ENCODE assay signal across 8 mouse cellular contexts in the genomic region with DNA sequence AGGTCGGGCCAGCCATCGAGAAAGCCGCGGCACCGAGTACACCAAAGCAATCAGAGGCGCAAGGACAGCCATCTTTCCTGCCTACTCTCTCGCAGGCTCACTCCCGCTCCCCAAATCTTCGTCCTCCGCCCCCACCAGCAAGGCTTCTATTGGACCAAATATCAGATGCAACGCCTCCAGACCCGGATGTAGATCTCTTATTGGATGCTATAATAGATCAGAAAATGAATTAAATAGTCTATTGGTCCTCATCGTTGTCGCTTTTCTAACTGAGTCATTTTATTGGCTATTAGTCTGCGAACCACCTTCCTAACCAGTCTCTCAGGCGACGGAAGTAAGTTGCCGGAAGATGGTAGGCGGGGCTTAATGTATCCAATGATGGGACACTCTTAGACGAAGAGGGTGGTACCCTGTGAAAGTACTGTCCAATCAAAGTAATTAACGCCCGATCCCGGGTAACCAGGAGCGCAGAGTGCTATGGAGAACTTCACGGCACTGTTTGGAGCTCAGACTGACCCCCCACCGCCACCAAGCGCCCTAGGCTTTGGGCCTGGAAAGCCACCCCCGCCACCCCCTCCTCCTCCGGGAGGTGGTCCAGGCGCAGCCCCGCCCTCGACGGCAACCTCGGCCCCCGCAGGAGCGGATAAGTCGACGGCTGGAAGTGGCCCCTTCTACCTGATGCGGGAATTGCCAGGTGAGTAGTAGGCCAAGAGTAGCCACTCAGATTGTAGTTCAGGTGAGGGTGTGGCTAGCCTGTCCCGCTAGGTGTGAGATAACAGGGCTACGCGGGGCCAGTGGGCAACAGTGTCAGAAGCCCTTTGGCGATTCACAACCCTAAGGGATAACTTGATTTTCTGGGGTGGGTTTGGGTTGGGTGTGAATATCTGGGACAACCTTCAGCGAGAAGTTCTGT. TPM values are rescaled to one million over a fixed set of nuclear protein-coding genes. Genes with fewer than 3 reads are reported as not detected.
A peak's percentile ranks its signal among the peaks of the same experiment; 100 is the strongest.
DNase-seq lines count a peak whose midpoint lies in the region; ATAC-seq and TF ChIP-seq lines count a peak whose summit lies in the region.

A gene (minus strand): TSS at position 74 of the 913 bp plus-strand sequence.
A gene (plus strand): TSS at position 435 of the 913 bp plus-strand sequence.

- no peak for TF ChIP-seq CTCF in lung, postnatal 0 days (IDR thresholded peaks at IDR 0.05)

- WGBS in hindbrain, embryonic 10.5 days, result under 1% methylated on average over 44 of the region's 44 CpGs
- WGBS in lung, postnatal 0 days, result under 1% methylated on average over 44 of the region's 44 CpGs

- peak; percentile 70 for TF ChIP-seq EP300 in lung, postnatal 0 days (IDR thresholded peaks at IDR 0.05)

- H3K27ac ChIP-seq in hindbrain, embryonic 10.5 days, result peak within 1 kb of the TSS; percentile 91
- H3K27ac ChIP-seq in lung, postnatal 0 days (ENCODE audit: low read length), result peak within 1 kb of the TSS; percentile 76

- peak; percentile 99 for DNase-seq in MN1 (ENCODE audit: low spot score)
- DNase-seq in cerebellum, adult 9-10 months, result peak; percentile 99
- peak; percentile 95 for DNase-seq in hindbrain, embryonic 10.5 days (ENCODE audit: low spot score)
- DNase-seq in layer of hippocampus, adult 9-11 months, result peak; percentile 99
- DNase-seq in lung, postnatal 0 days (ENCODE audit: low spot score), result peak; percentile 100
- DNase-seq in ovary, postnatal 14 days (ENCODE audit: low spot score), result peak; percentile 77
- DNase-seq in thymus, postnatal 14 days, result peak; percentile 94

- peak; percentile 98 for ATAC-seq in frontal cortex, adult (ENCODE audit: low TSS enrichment)
- ATAC-seq in lung, postnatal 0 days, result peak; percentile 99

- H3K27me3 ChIP-seq in hindbrain, embryonic 10.5 days (ENCODE audit: insufficient read depth, poor library complexity, severe bottlenecking), result no peaks in the 10 kb centered on the region
- no peaks in the 10 kb centered on the region for H3K27me3 ChIP-seq in lung, postnatal 0 days (replicated peaks; ENCODE audit: insufficient read depth, low read length)

- peak within 1 kb of the TSS; percentile 84 for H3K9ac ChIP-seq in lung, postnatal 0 days (replicated peaks; ENCODE audit: low read depth)

- peaks cover 24% of the 10 kb centered on the region for H3K4me1 ChIP-seq in hindbrain, embryonic 10.5 days (replicated peaks)
- no peaks in the 10 kb centered on the region for H3K4me1 ChIP-seq in lung, postnatal 0 days (ENCODE audit: insufficient read depth, low read depth, low read length)

- H3K9me3 ChIP-seq in hindbrain, embryonic 10.5 days, result no peaks in the 10 kb centered on the region
- H3K9me3 ChIP-seq in lung, postnatal 0 days (ENCODE audit: low read length), result no peaks in the 10 kb centered on the region

- H3K4me2 ChIP-seq in lung, postnatal 0 days (replicated peaks; ENCODE audit: low read depth, low read length), result peak within 1 kb of the TSS; percentile 93

- H3K4me3 ChIP-seq in hindbrain, embryonic 10.5 days, result peak within 1 kb of the TSS; percentile 95
- peak within 1 kb of the TSS; percentile 85 for H3K4me3 ChIP-seq in lung, postnatal 0 days (ENCODE audit: low read depth, low read length)

- H3K36me3 ChIP-seq in hindbrain, embryonic 10.5 days, result peaks cover 63% of the 10 kb centered on the region
- no peaks in the 10 kb centered on the region for H3K36me3 ChIP-seq in lung, postnatal 0 days (ENCODE audit: insufficient read depth, low read length)

RNA-seq across cellular contexts. Expression of the first gene that starts in this region (rescaled TPM):
- not detected in 2 replicates for polyA plus RNA-seq in hindbrain, embryonic 10.5 days (2016; fragmentation: Nextera tagmentation; extraction: Ambion mirVana)
- not detected in 2 replicates for polyA plus RNA-seq in lung, postnatal 0 days (2015; fragmentation: Nextera tagmentation; extraction: Ambion mirVana)

RNA-seq across cellular contexts. Expression of the second gene that starts in this region (rescaled TPM):
- 47.1 and 47.6 TPM in 2 replicates for polyA plus RNA-seq in hindbrain, embryonic 10.5 days (2016; fragmentation: Nextera tagmentation; extraction: Ambion mirVana)
- 21.0 and 22.6 TPM in 2 replicates for polyA plus RNA-seq in lung, postnatal 0 days (2015; fragmentation: Nextera tagmentation; extraction: Ambion mirVana)

Comparison
In these comparisons a context has a peak if more than half of its experiments do, and no peak if none do; other contexts are left out.
1. Peak in every context shown above with its lines: DNase-seq, ATAC-seq, H3K4me3 ChIP-seq and H3K27ac ChIP-seq.